Mouse (Mus musculus) retina, postnatal 7 days (tissue): ENCODE measurements around the gene Cdk5r2.
"Not testable (repeated sequence)": the region's sequence is repeated elsewhere in the genome, so short reads cannot be mapped to it uniquely, and the experiment has no call there.

Experiments
- DNase-seq: peaks from one replicate; pipeline ENCODE4 v3.0.0-alpha.2; 2012; ENCODE audit warnings: low read depth, low spot score

Gene Cdk5r2

DNA sequence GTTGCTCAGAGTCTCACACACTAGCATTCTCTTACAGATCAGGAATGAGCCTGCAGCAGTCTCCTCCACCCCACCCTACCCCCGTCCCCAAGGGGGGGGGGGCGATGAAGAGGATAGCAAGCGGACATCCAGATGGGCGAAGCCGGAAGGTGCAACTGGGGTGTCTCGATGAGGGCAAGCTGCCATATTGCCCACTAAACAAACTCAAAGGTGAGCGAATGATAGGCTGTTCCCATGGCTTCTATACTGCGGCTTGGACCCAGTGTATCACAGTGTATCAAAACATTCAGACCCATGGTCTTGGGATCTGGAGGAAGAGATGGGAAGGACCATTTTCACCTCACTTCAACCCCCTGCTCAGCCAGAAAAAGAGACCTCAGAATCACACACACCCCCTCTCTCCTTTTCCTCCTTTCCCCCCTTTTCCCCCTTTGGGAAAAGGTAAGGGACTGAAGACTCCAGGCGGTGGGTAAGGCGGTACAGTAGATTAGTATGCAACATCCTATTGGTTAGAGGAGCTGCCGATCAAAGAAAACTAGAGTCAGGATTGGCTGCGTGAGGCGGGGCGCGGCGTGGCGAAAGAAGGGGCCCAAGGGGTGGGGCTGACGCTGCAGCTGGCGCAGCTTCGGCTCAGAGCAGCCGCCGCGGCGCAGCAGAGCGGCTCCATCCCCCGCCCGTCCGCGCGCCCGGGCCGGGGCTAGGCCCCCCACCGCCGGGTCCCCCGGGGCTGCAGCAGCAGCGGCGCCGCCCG, at the start of gene Cdk5r2:
Cdk5r2 (plus strand) TSS at position 629 of the 751 bp plus-strand sequence.
- peak; percentile 97 for DNase-seq

DNA sequence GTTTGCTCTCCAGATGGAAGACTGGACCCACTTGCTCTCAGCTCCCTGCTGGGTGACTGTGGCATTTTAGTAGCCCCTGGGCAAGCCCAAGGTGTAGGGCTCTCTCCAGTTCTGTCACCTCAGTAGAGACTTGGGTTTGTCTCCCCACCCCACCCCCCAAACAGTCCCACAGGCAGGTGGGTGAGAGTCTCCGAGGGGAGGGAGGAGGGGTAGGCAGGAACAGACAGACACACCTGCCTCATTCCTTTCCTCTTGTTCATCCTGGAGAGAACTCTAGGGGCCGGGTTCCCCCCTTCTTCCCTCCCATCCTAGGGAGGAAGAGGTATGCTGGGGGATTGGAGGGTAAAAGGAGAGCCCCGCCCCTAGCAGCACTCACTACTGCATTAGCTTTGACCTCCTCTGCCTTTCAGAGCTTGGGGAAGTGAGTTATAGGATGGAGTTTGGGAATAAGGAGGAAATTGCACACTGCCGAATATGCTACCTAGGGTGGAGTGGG, 49.3 kb upstream of the Cdk5r2 start:
- DNase-seq = no peak

DNA sequence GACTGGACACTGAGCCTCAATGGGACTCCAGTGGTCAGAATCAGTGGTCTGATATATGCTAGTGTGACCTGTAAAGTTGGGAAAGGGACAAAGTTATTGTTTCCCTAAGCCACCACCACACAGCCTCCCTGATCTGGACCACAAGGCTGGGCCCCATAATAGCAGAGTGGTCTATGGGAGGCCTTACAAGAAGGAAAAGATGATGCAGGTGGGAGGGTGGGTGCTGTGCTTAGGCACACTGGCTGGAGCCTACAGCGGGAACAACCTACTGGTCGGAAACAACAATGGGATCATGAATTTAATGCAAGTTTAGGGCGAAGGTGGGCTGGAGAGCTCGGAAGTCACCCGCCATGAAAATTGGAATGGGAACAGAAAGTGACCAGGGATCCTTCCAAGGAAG, 48.9 kb upstream of the Cdk5r2 start:
- DNase-seq = no peak

DNA sequence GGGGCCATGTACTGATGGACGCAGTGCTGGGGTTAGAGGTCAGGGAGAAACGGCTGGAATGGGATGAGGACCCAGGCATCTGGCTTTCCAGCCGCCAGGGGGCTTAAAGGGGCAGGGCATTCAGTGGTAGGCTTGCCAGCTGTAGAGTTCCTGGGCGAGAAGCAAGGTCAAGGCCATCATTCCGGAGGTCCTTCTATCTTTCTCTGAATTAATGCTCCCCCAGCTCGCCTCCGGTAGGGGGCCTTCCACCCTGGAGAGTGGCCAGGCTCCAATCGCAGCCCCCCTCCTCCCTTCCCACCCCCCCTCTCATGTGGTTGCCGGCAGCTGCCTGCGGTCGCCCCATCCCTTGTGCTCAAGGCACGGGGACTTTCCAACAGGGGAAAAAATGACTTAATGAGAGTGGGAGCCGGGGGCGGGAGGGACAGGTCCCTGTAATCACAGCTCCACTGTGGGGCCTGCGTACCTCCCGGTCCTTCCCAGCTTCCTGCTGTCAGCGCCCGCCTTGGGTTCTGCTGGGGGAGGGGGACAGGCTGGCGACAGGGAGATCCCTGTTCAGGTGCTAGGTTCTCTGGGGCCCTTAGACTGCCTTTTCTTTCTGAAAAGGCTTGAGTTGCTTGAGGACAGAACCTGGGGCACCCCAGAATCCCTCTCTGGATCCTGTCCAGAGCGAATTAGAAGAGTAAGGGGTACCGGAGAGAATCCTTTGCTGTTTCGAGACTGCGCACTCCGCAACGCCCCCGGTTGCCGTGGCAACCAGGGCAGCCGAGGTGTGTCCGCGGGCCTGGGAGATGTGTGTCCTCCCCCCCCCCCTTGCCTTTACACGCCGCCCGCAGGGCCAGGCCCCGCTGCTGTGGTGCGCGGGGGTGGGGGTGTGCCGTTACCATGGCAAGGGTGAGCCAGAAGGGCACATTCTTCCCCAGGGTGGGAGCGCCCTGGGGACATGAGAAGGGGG, 48.1 kb upstream of the Cdk5r2 start:
- no peak for DNase-seq

DNA sequence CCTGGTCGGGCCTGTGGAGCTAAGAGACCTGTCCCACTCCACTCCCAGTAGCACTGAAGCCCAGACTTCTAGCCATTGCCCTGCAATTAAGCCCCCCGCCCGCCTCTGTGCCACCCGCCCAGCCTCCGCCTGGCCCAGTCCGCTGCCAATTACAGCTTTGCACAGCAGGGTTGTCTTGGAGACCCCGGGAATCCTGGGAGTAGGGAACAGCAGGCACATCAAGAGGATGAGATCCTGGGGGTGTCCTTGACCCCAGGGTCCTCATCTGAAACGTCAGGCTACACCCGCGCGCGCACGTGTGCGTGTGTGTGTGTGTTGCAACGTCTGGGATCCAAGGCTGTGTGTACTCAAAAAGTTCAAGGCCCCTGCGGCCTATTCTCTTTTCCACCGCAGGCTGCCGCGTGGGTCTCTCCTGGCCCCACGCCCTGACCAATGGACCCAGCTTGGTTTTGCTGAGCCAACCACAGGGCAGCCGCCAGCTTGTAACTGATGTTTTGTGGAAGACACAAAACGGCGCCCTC, 47.1 kb upstream of the Cdk5r2 start:
- DNase-seq = no peak

- DNase-seq = peak; percentile 80
Observed at GRCm38 (mm10) chr1:74808078-74808477, 46.7 kb upstream of the Cdk5r2 start.

GRCm38 (mm10) chr1:74809007-74809406, 45.7 kb upstream of the Cdk5r2 start:
- DNase-seq = no peak

DNA sequence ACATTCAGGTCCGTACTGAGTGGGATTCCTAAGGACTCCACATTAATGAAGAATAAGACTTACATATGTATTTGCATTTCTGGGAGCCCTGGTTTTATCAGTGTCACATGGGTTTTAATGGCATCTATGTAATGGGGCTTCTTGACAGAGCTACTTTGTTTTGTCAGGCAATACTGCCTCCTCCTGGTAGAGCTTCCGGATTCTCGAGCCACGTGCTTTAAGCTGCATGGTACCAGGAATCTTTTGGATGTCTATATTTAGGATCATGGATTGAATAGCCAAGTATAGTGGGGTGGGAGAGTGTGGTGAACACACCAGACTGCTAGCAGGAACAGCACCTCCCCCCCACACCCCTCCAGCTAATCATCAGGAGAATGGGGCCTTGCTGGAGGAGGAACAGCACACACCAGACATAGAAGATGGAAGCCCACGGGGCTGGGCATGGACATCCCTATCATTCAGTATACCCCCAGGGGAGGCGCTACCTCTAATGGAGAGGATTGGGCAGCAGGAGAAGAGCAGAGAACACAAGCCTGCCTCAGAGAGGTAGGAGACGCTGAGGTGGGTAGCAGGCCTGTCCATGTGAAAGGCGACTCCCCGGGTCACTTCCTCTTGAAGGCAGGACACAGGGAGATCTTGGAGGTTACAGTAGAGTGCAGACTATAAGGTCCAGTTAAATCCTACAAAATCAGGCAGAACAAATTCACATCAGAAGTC, 39.6 kb upstream of the Cdk5r2 start:
- DNase-seq = no peak

DNA sequence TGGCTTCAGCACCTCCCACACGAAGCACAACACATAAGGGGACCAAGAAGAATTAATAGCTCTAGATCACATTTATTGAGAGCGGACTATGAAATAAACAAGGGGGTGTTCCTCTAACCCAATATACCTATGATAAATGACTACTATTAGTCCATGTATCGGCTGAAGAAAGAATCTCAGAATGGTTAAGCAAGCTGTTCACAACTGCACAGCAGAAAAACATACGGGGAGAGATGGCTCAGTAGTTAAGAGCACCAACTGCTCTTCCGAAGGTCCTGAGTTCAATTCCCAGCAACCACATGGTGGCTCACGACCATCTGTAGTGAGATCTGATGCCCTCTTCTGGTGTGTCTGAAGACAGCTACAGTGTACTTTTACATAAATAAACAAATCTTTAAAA, 38.8 kb upstream of the Cdk5r2 start:
- not testable (repeated sequence) for DNase-seq

DNA sequence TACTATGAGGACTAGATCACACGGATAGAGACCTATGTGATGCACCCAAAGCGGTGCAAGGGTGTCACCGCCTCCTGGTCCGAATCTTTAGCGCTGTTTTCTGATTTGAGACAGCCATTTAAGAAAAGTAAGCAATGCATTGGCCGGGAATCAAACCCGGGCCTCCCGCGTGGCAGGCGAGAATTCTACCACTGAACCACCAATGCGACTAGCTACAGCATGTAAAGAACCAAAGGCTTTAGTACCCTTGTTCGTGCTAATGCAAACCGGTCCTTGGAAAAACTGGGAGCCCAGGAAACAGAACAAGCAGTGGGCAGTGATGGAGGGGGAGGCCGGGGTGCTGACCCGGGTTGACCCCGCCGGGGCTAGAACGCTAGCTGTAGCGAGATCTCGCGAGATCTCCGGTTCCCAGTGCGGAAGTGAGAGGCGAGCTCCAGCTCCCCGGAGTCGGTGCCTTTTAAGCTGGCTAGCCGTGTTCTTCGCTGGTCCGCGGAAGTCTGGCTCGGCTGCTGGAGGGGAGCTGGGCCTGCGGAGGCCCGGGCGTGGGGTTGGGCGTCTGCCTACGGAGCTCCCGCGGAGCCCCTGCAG, 38.0 kb upstream of the Cdk5r2 start:
- peak; percentile 86 for DNase-seq

DNA sequence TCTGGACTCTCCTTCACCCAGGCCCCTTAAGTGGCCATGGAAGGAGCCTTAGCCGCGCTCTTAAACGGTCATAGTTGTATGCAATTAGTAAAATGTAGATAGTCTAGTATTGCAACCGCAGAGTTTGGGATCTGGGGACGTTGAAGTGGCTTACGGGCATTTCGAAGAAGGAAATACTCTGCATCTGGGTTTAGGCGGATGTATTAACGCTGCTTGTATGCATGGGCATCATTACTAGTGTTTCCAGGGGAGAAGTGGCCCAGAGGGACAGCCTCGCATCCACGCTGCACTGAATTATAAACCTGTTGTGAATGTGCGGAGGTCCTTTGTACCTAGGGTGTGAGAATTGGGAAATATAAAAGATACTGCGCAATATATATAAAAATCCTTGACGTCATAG, 37.5 kb upstream of the Cdk5r2 start:
- no peak for DNase-seq

GRCm38 (mm10) chr1:74818509-74818908, 36.2 kb upstream of the Cdk5r2 start:
- DNase-seq = no peak

GRCm38 (mm10) chr1:74823598-74823997, 31.1 kb upstream of the Cdk5r2 start:
- DNase-seq = not testable (repeated sequence)

DNA sequence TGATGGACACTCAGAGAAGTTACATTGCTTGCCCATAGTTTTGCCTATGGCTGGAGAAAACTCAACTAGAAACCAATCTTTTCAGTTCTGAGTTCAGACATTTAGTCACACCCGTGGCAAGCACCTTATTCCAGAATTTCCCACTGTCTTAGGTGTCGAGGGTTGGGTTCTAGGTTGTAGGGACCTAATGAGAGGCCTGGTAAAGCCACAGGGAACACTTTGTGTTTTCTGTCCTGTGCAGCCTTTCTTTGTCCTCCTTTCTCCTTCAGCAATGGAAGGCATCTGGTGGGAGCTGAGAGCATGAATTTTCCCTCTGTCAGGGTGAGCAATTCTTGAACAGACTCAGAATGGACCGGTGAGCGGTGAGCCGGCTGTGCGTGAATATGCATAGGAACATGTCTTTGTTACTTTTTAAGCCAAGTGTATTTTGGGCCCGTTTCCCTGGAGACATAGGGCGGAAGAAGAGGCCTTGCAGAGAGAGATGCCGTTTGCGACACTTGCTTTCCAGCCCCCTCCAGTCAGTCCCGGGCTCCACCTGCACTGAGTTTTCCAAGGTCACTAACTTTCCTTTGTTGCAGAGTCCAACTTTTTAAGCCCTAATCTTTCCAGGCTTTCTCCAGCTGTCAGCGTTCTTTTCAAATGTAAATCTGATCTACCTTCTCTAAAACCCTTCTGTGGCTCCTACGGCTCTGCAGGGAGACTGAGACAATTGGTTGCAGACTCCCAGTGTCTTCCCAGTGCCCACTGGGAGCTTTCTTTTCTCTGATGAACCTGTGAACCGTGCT, 30.0 kb upstream of the Cdk5r2 start:
- DNase-seq = no peak

DNA sequence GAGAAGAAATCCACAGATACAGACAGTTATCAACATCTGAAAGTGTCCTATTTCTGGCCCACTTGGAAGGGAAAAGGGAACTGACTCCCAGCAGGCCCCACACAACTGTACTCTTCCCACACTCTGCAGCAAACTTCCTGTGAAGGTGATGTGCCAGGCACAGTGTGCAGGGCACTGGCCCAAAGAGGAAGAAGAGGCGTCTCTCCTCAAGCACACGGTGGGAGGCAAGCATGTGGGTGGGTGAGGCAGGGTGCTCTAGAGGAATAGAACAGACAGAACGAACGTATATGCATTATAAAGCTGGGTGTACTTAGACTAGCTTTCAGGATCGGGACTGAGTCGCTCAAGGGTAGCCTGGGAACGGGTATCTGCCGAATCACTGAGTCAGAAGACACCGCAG, 24.7 kb upstream of the Cdk5r2 start:
- DNase-seq = no peak

GRCm38 (mm10) chr1:74833255-74833654, 21.5 kb upstream of the Cdk5r2 start:
- no peak for DNase-seq

GRCm38 (mm10) chr1:74843090-74843489, 11.6 kb upstream of the Cdk5r2 start:
- DNase-seq = no peak

- no peak for DNase-seq
Observed at GRCm38 (mm10) chr1:74846341-74846740, 8.4 kb upstream of the Cdk5r2 start.

GRCm38 (mm10) chr1:74848946-74849345, 5.8 kb upstream of the Cdk5r2 start:
- no peak for DNase-seq

- no peak for DNase-seq
Observed at GRCm38 (mm10) chr1:74850251-74850650, 4.5 kb upstream of the Cdk5r2 start.
